Comparison of ENCODE assay signal across 24 mouse cellular contexts in genomic region chr11:59524150-59524549, GRCm38 (mm10). TPM values are rescaled to one million over a fixed set of nuclear protein-coding genes. Genes with fewer than 3 reads are reported as not detected.
DNase-seq lines count a peak whose midpoint lies in the region; ATAC-seq and TF ChIP-seq lines count a peak whose summit lies in the region.
"Had no signal": no experiment of that assay in that cellular context is flagged by ENCODE, and none has a peak within 500 bp of the region (broad histone marks: within the 10 kb centered on the region; RNA-seq: fewer than 3 reads in every experiment).

No protein-coding gene starts in this region.

- H3K4me2 ChIP-seq in stomach, postnatal 0 days (replicated peaks; ENCODE audit: low read depth) = no peak overlapping the region
- H3K4me2 ChIP-seq: heart, embryonic 13.5 days; hindbrain, embryonic 14.5 days; limb, embryonic 13.5 days; neural tube, embryonic 12.5 days had no signal

- no peak for ATAC-seq in stomach, postnatal 0 days (ENCODE audit: low FRiP score, low TSS enrichment)
- ATAC-seq: forebrain, embryonic 16.5 days had no signal

- no peak for DNase-seq in gastrocnemius, adult 2 months
- no peak for DNase-seq in gastrocnemius, adult 8-10 months (ENCODE audit: low spot score in 2 of 2)
- no peak for DNase-seq in layer of hippocampus, adult 2 months (ENCODE audit: low spot score in 2 of 2)
- DNase-seq in layer of hippocampus, postnatal 25 days (ENCODE audit: extremely low spot score in 1 of 2, low spot score in 1 of 2) = no peak
- peak; percentile 39 for DNase-seq in thymus, postnatal 4 days
- no peak for DNase-seq in thymus, postnatal 36 days
- no peak for DNase-seq in stomach, postnatal 0 days (ENCODE audit: low spot score)
- DNase-seq in thymus, postnatal 14 days = no peak
- DNase-seq: adrenal gland, postnatal 25 days; cerebellum, adult 11-12 months; embryo, embryonic 11 days; heart, postnatal 36 days; kidney, adult 18-20 months; kidney, postnatal 36 days; layer of hippocampus, adult 9-11 months; lung, postnatal 4 days had no signal

- TF ChIP-seq CTCF in gastrocnemius, adult 2 months (IDR thresholded peaks at IDR 0.05) = peak; percentile 1; the same call in 1 of the 2 replicates
- TF ChIP-seq CTCF in layer of hippocampus, adult 2 months (conservative IDR thresholded peaks at IDR 0.05) = peak; percentile 48
- peak; percentile 18; the same call in 1 of the 2 replicates for TF ChIP-seq CTCF in stomach, postnatal 0 days (IDR thresholded peaks at IDR 0.05; ENCODE audit: low read depth)

- no peak for TF ChIP-seq EP300 in stomach, postnatal 0 days (optimal IDR thresholded peaks at IDR 0.05)

- no peaks in the 10 kb centered on the region for H3K36me3 ChIP-seq in stomach, postnatal 0 days (ENCODE audit: control insufficient read depth, insufficient read depth, low read length)
- H3K36me3 ChIP-seq: heart, embryonic 13.5 days; limb, embryonic 13.5 days; neural tube, embryonic 12.5 days had no signal

- WGBS in stomach, postnatal 0 days = 98% methylated on average over 2 of the region's 2 CpGs

- H3K4me1 ChIP-seq in stomach, postnatal 0 days (replicated peaks; ENCODE audit: control insufficient read depth, insufficient read depth) = no peaks in the 10 kb centered on the region
- H3K4me1 ChIP-seq: neural tube, embryonic 12.5 days had no signal

- no peak overlapping the region for H3K27ac ChIP-seq in gastrocnemius, adult 2 months
- no peak overlapping the region for H3K27ac ChIP-seq in layer of hippocampus, adult 2 months
- no peak overlapping the region for H3K27ac ChIP-seq in stomach, postnatal 0 days (replicated peaks)
- H3K27ac ChIP-seq: heart, embryonic 13.5 days; hindbrain, embryonic 14.5 days; limb, embryonic 13.5 days; neural tube, embryonic 12.5 days had no signal

- no peak overlapping the region for H3K4me3 ChIP-seq in gastrocnemius, adult 2 months
- no peak overlapping the region for H3K4me3 ChIP-seq in layer of hippocampus, adult 2 months
- no peak overlapping the region for H3K4me3 ChIP-seq in stomach, postnatal 0 days (ENCODE audit: low read depth, low read length)
- H3K4me3 ChIP-seq: heart, embryonic 13.5 days; limb, embryonic 13.5 days; neural tube, embryonic 12.5 days had no signal

- H3K9ac ChIP-seq in stomach, postnatal 0 days (ENCODE audit: low read length) = no peak overlapping the region
- H3K9ac ChIP-seq: heart, embryonic 13.5 days; hindbrain, embryonic 14.5 days; limb, embryonic 13.5 days; neural tube, embryonic 12.5 days had no signal

- no peaks in the 10 kb centered on the region for H3K27me3 ChIP-seq in stomach, postnatal 0 days (ENCODE audit: control insufficient read depth, insufficient read depth, low read length)
- H3K27me3 ChIP-seq: limb, embryonic 13.5 days; neural tube, embryonic 12.5 days had no signal

- intact Hi-C loops in gastrocnemius, adult 2 months (cut with DNase I) = no loop called here

- H3K9me3 ChIP-seq in stomach, postnatal 0 days (ENCODE audit: control insufficient read depth, low read length) = no peaks in the 10 kb centered on the region
- H3K9me3 ChIP-seq: limb, embryonic 13.5 days; neural tube, embryonic 12.5 days had no signal

RNA-seq across cellular contexts. Expression of gene Zkscan17, which starts 2.4 kb away (rescaled TPM):
- 10 to 100 TPM; 13.7 to 19.3 TPM for total RNA-seq in gastrocnemius, adult 2 months (2021)
- 10 to 100 TPM; 16.0 to 18.5 (median 16.9) TPM for total RNA-seq in gastrocnemius, adult 8-10 months (2022)
- total RNA-seq in layer of hippocampus, adult 2 months (2021) = 1 to 10 TPM; 8.5 to 8.7 TPM
- total RNA-seq in layer of hippocampus, postnatal 25 days (2021) = 1 to 10 TPM; 7.9 to 9.1 TPM
- polyA plus RNA-seq in stomach, postnatal 0 days (2015; fragmentation: Nextera tagmentation; extraction: Ambion mirVana) = 6.9 and 7.2 TPM in 2 replicates

RNA-seq across cellular contexts. Expression of gene Nlrp3, which starts 17.2 kb away (rescaled TPM):
- total RNA-seq in gastrocnemius, adult 2 months (2021) = under 1 TPM; 0.14 to 0.15 TPM
- total RNA-seq in gastrocnemius, adult 8-10 months (2022) = under 1 TPM in 2 of 4 experiments, not detected in 2; 0.07 to 0.19 TPM
- 1 to 10 TPM in 1 of 2 experiments, under 1 TPM in 1; 0.59 to 1.1 TPM for total RNA-seq in layer of hippocampus, adult 2 months (2021)
- total RNA-seq in layer of hippocampus, postnatal 25 days (2021) = under 1 TPM; 0.64 to 0.92 TPM
- 0.21 and 0.36 TPM in 2 replicates for polyA plus RNA-seq in stomach, postnatal 0 days (2015; fragmentation: Nextera tagmentation; extraction: Ambion mirVana)

RNA-seq across cellular contexts. Expression of gene Zfp867, which starts 51.9 kb away (rescaled TPM):
- 1 to 10 TPM; 2.2 to 2.3 TPM for total RNA-seq in gastrocnemius, adult 2 months (2021)
- 1 to 10 TPM; 2.6 to 2.9 (median 2.8) TPM for total RNA-seq in gastrocnemius, adult 8-10 months (2022)
- 1 to 10 TPM; 4.9 to 5.1 TPM for total RNA-seq in layer of hippocampus, adult 2 months (2021)
- total RNA-seq in layer of hippocampus, postnatal 25 days (2021) = 1 to 10 TPM; 3.7 to 4.2 TPM
- 3.4 and 3.8 TPM in 2 replicates for polyA plus RNA-seq in stomach, postnatal 0 days (2015; fragmentation: Nextera tagmentation; extraction: Ambion mirVana)

RNA-seq across cellular contexts. Expression of gene Olfr222, which starts 51.9 kb away (rescaled TPM):
- not detected for total RNA-seq in gastrocnemius, adult 2 months (2021)
- total RNA-seq in gastrocnemius, adult 8-10 months (2022) = not detected
- total RNA-seq in layer of hippocampus, adult 2 months (2021) = not detected
- not detected for total RNA-seq in layer of hippocampus, postnatal 25 days (2021)
- polyA plus RNA-seq in stomach, postnatal 0 days (2015; fragmentation: Nextera tagmentation; extraction: Ambion mirVana) = not detected in 2 replicates
- total RNA-seq: adrenal gland, postnatal 25 days; heart, postnatal 36 days; left cerebral cortex, postnatal 10 days had no signal
- polyA plus RNA-seq: forebrain, embryonic 16.5 days; gonadal fat pad, adult 2 months; heart, embryonic 13.5 days; hindbrain, embryonic 14.5 days; limb, embryonic 13.5 days; liver, embryonic 16.5 days; neural tube, embryonic 12.5 days had no signal
